In genomic region chr8:106379357-106379756, GRCm38 (mm10) we compare ENCODE assay signal across 24 mouse cellular contexts. TPM values are rescaled to one million over a fixed set of nuclear protein-coding genes. Genes with fewer than 3 reads are reported as not detected.
A peak's percentile ranks its signal among the peaks of the same experiment; 100 is the strongest.
DNase-seq lines count a peak whose midpoint lies in the region; ATAC-seq and TF ChIP-seq lines count a peak whose summit lies in the region.
"Had no signal": no experiment of that assay in that cellular context is flagged by ENCODE, and none has a peak within 500 bp of the region (broad histone marks: within the 10 kb centered on the region; RNA-seq: fewer than 3 reads in every experiment).

No protein-coding gene starts in this region.

- no peak for ATAC-seq in heart, postnatal 0 days (ENCODE audit: insufficient read depth, low read depth)
- no peak for ATAC-seq in heart, embryonic 12.5 days (ENCODE audit: insufficient number of reproducible peaks, low FRiP score)
- no peak for ATAC-seq in stomach, embryonic 16.5 days (ENCODE audit: insufficient read depth, low FRiP score)
- ATAC-seq: forebrain, postnatal 0 days had no signal

- H3K9ac ChIP-seq in heart, adult 2 months (ENCODE audit: low read depth, low read length) = no peak overlapping the region
- no peak overlapping the region for H3K9ac ChIP-seq in heart, postnatal 0 days (replicated peaks; ENCODE audit: low read depth, low read length)
- no peak overlapping the region for H3K9ac ChIP-seq in heart, embryonic 12.5 days
- no peak overlapping the region for H3K9ac ChIP-seq in stomach, embryonic 16.5 days (ENCODE audit: low read length)
- H3K9ac ChIP-seq: embryonic facial prominence, embryonic 12.5 days; forebrain, postnatal 0 days; hindbrain, embryonic 13.5 days; neural tube, embryonic 12.5 days had no signal

- H3K27ac ChIP-seq in heart, adult 2 months = peak overlapping the region; percentile 8
- peak overlapping the region; percentile 16; the same call in 1 of the 2 replicates for H3K27ac ChIP-seq in heart, postnatal 0 days (ENCODE audit: low read depth)
- no peak overlapping the region for H3K27ac ChIP-seq in heart, embryonic 12.5 days (ENCODE audit: poor library complexity, severe bottlenecking)
- H3K27ac ChIP-seq in stomach, embryonic 16.5 days (ENCODE audit: low read length) = peak overlapping the region; percentile 14; the same call in 1 of the 2 replicates
- no peak overlapping the region for H3K27ac ChIP-seq in midbrain, embryonic 10.5 days (replicated peaks)
- H3K27ac ChIP-seq: embryonic facial prominence, embryonic 12.5 days; hindbrain, embryonic 13.5 days; layer of hippocampus, adult 2 months; neural tube, embryonic 12.5 days had no signal

- no peaks in the 10 kb centered on the region for H3K27me3 ChIP-seq in heart, adult 2 months (ENCODE audit: control insufficient read depth, insufficient read depth, low read length)
- no peaks in the 10 kb centered on the region for H3K27me3 ChIP-seq in heart, postnatal 0 days (ENCODE audit: control insufficient read depth, insufficient read depth, low read length)
- no peaks in the 10 kb centered on the region for H3K27me3 ChIP-seq in heart, embryonic 12.5 days (replicated peaks)
- H3K27me3 ChIP-seq in stomach, embryonic 16.5 days (ENCODE audit: control insufficient read depth, insufficient read depth, low read length) = no peaks in the 10 kb centered on the region
- H3K27me3 ChIP-seq in midbrain, embryonic 10.5 days (ENCODE audit: low read depth, poor library complexity, severe bottlenecking) = no peaks in the 10 kb centered on the region
- H3K27me3 ChIP-seq: CH12.LX; embryonic facial prominence, embryonic 12.5 days; hindbrain, embryonic 13.5 days; neural tube, embryonic 12.5 days had no signal

- no peak overlapping the region for H3K4me3 ChIP-seq in heart, adult 2 months
- no peak overlapping the region for H3K4me3 ChIP-seq in heart, postnatal 0 days (ENCODE audit: low read depth, low read length)
- no peak overlapping the region for H3K4me3 ChIP-seq in heart, embryonic 12.5 days
- no peak overlapping the region for H3K4me3 ChIP-seq in stomach, embryonic 16.5 days (replicated peaks; ENCODE audit: low read length)
- H3K4me3 ChIP-seq in midbrain, embryonic 10.5 days = no peak overlapping the region
- H3K4me3 ChIP-seq: embryonic facial prominence, embryonic 12.5 days; hindbrain, embryonic 13.5 days; layer of hippocampus, adult 2 months; megakaryocyte, embryonic 14.5 days; neural tube, embryonic 12.5 days had no signal

- H3K4me1 ChIP-seq in heart, adult 2 months (ENCODE audit: control insufficient read depth, insufficient read depth, low read length) = peaks cover 10% of the 10 kb centered on the region
- H3K4me1 ChIP-seq in heart, postnatal 0 days (ENCODE audit: control insufficient read depth, insufficient read depth) = peaks cover 11% of the 10 kb centered on the region; the same call in 1 of the 2 replicates
- H3K4me1 ChIP-seq in heart, embryonic 12.5 days (replicated peaks) = peaks cover 26% of the 10 kb centered on the region
- peaks cover 5% of the 10 kb centered on the region for H3K4me1 ChIP-seq in stomach, embryonic 16.5 days (ENCODE audit: control insufficient read depth, insufficient read depth, low read length)
- H3K4me1 ChIP-seq in midbrain, embryonic 10.5 days = peaks cover 12% of the 10 kb centered on the region
- H3K4me1 ChIP-seq: embryonic facial prominence, embryonic 12.5 days had no signal

- intact Hi-C loops in heart, adult 2 months (cut with DNase I) = no loop called here

- TF ChIP-seq POLR2A in heart, adult 2 months (IDR thresholded peaks at IDR 0.05; ENCODE audit: insufficient read depth, low read depth, low read length) = no peak

- no peaks in the 10 kb centered on the region for H3K9me3 ChIP-seq in heart, postnatal 0 days (replicated peaks; ENCODE audit: control insufficient read depth, low read length)
- no peaks in the 10 kb centered on the region for H3K9me3 ChIP-seq in heart, embryonic 12.5 days (replicated peaks)
- H3K9me3 ChIP-seq in stomach, embryonic 16.5 days (replicated peaks; ENCODE audit: control insufficient read depth, low read length) = no peaks in the 10 kb centered on the region
- H3K9me3 ChIP-seq in midbrain, embryonic 10.5 days (replicated peaks) = no peaks in the 10 kb centered on the region
- H3K9me3 ChIP-seq: embryonic facial prominence, embryonic 12.5 days; G1E; hindbrain, embryonic 13.5 days; megakaryocyte, embryonic 14.5 days; neural tube, embryonic 12.5 days had no signal

- TF ChIP-seq EP300 in heart, adult 2 months (IDR thresholded peaks at IDR 0.05; ENCODE audit: insufficient read depth, low read depth, low read length) = no peak
- TF ChIP-seq EP300 in heart, postnatal 0 days (IDR thresholded peaks at IDR 0.05; ENCODE audit: low read depth) = no peak

- no peaks in the 10 kb centered on the region for H3K79me2 ChIP-seq in heart, adult 2 months (replicated peaks; ENCODE audit: control insufficient read depth, insufficient read depth, low read length)

- no peak for DNase-seq in heart, adult 2 months
- DNase-seq in heart, postnatal 4 days = no peak
- DNase-seq in heart, postnatal 0 days (ENCODE audit: low spot score) = no peak
- peak; percentile 29 for DNase-seq in brain, adult 2 months (ENCODE audit: low read depth, low spot score)
- no peak for DNase-seq in midbrain, embryonic 10.5 days (ENCODE audit: low spot score)
- no peak for DNase-seq in layer of hippocampus, adult 9-11 months
- DNase-seq: adrenal gland, adult 2 months; cerebellum, adult 11-12 months; forebrain, postnatal 0 days; gastrocnemius, postnatal 25 days; kidney, adult 2 months; kidney, postnatal 25 days; layer of hippocampus, postnatal 36 days; lung, postnatal 14 days; midbrain, embryonic 14.5 days had no signal

- H3K4me2 ChIP-seq in heart, postnatal 0 days (ENCODE audit: low read depth, low read length) = no peak overlapping the region
- H3K4me2 ChIP-seq in heart, embryonic 12.5 days = no peak overlapping the region
- no peak overlapping the region for H3K4me2 ChIP-seq in stomach, embryonic 16.5 days (ENCODE audit: low read depth, low read length)
- H3K4me2 ChIP-seq: embryonic facial prominence, embryonic 12.5 days; hindbrain, embryonic 13.5 days; neural tube, embryonic 12.5 days had no signal

- no peak for TF ChIP-seq CTCF in heart, adult 2 months (IDR thresholded peaks at IDR 0.05)
- TF ChIP-seq CTCF in heart, postnatal 0 days (IDR thresholded peaks at IDR 0.05; ENCODE audit: low read depth) = no peak

- WGBS in heart, adult 2 months = 41% methylated on average over 5 of the region's 5 CpGs
- 61% methylated on average over 5 of the region's 5 CpGs for WGBS in heart, postnatal 0 days
- 73% methylated on average over 5 of the region's 5 CpGs for WGBS in heart, embryonic 12.5 days
- 77% methylated on average over 5 of the region's 5 CpGs for WGBS in stomach, embryonic 16.5 days
- 85% methylated on average over 5 of the region's 5 CpGs for WGBS in midbrain, embryonic 10.5 days

- H3K36me3 ChIP-seq in heart, adult 2 months (ENCODE audit: control insufficient read depth, insufficient read depth, low read length) = no peaks in the 10 kb centered on the region; the same call in 1 of the 2 replicates
- no peaks in the 10 kb centered on the region for H3K36me3 ChIP-seq in heart, postnatal 0 days (replicated peaks; ENCODE audit: control insufficient read depth, insufficient read depth, low read length)
- H3K36me3 ChIP-seq in heart, embryonic 12.5 days = no peaks in the 10 kb centered on the region
- H3K36me3 ChIP-seq in stomach, embryonic 16.5 days (ENCODE audit: control insufficient read depth, insufficient read depth, low read length) = no peaks in the 10 kb centered on the region
- no peaks in the 10 kb centered on the region for H3K36me3 ChIP-seq in midbrain, embryonic 10.5 days
- H3K36me3 ChIP-seq: embryonic facial prominence, embryonic 12.5 days; G1E; hindbrain, embryonic 13.5 days; neural tube, embryonic 12.5 days had no signal

RNA-seq across cellular contexts. Expression of gene Zfp90, which starts 35.8 kb away (rescaled TPM):
- 1 to 10 TPM; 2.7 to 3.8 TPM for total RNA-seq in heart, adult 2 months (2021)
- polyA plus RNA-seq in heart, adult 2 months (2012; rRNA removed) = 1.8 and 2.8 TPM in 2 replicates
- total RNA-seq in heart, postnatal 4 days (2021) = 10 to 100 TPM; 12.4 to 13.1 TPM
- total RNA-seq in heart, postnatal 0 days (2014; rRNA removed; ENCODE audit: low replicate concordance) = 8.7 and 11.5 TPM in 2 replicates
- polyA plus RNA-seq in heart, postnatal 0 days (2015; fragmentation: Nextera tagmentation; extraction: Ambion mirVana) = 8.2 and 10.7 TPM in 2 replicates
- 13.8 and 14.1 TPM in 2 replicates for polyA plus RNA-seq in heart, embryonic 12.5 days (2016; fragmentation: Nextera tagmentation; extraction: Ambion mirVana)
- polyA plus RNA-seq in stomach, embryonic 16.5 days (2015; fragmentation: Nextera tagmentation; extraction: Ambion mirVana) = 15.3 and 18.1 TPM in 2 replicates
- 27.2 and 28.2 TPM in 2 replicates for polyA plus RNA-seq in midbrain, embryonic 10.5 days (2016; fragmentation: Nextera tagmentation; extraction: Ambion mirVana)
- polyA plus RNA-seq: G1E had no signal

RNA-seq across cellular contexts. Expression of gene Smpd3, which starts 41.6 kb away (rescaled TPM):
- 1 to 10 TPM; 3.1 TPM for total RNA-seq in heart, adult 2 months (2021)
- polyA plus RNA-seq in heart, adult 2 months (2012; rRNA removed) = 2.1 and 2.4 TPM in 2 replicates
- 1 to 10 TPM; 5.2 to 6.7 TPM for total RNA-seq in heart, postnatal 4 days (2021)
- total RNA-seq in heart, postnatal 0 days (2014; rRNA removed; ENCODE audit: low replicate concordance) = 6.5 and 8.0 TPM in 2 replicates
- polyA plus RNA-seq in heart, postnatal 0 days (2015; fragmentation: Nextera tagmentation; extraction: Ambion mirVana) = 2.4 and 2.5 TPM in 2 replicates
- polyA plus RNA-seq in heart, embryonic 12.5 days (2016; fragmentation: Nextera tagmentation; extraction: Ambion mirVana) = 2.5 and 2.8 TPM in 2 replicates
- 24.5 and 30.8 TPM in 2 replicates for polyA plus RNA-seq in stomach, embryonic 16.5 days (2015; fragmentation: Nextera tagmentation; extraction: Ambion mirVana)
- 10.4 and 17.3 TPM in 2 replicates for polyA plus RNA-seq in midbrain, embryonic 10.5 days (2016; fragmentation: Nextera tagmentation; extraction: Ambion mirVana)
- total RNA-seq: G1E had no signal
- polyA plus RNA-seq: G1E had no signal

Comparison
In these comparisons a context has a peak if more than half of its experiments do, and no peak if none do; other contexts are left out.
1. H3K27ac ChIP-seq: peak in heart, adult 2 months (single experiment), heart, postnatal 0 days (single experiment) and stomach, embryonic 16.5 days (single experiment); none in heart, embryonic 12.5 days (single experiment) and midbrain, embryonic 10.5 days (single experiment).